Mouse (Mus musculus): ENCODE measurements around the gene Prkra. TPM values are rescaled to one million over a fixed set of nuclear protein-coding genes. Genes with fewer than 3 reads are reported as not detected.

Prkra gene
- polyA plus RNA-seq, 1 experiment from 2014 or later, result 26.7 TPM

DNA sequence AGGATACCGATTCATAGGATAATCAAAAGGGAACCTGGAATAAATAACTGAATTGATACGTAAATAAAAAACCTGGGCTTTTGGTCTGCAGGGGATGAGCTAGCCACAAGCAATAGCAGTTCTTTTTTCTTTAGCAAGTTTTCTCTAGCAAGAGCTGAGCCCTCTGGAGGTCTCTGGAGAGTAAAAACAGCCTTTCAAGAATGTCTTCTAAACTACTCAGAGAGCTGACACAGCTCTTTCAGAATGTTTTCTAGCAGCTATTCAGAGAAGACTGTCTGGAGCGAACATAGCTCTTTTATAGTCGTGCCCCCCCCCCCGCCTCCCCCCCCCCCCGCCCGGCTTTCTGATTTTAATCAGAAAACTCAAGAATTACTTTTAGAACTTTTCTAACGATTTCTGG is 11.6 kb upstream of the Prkra start:
- H3K27ac ChIP-seq (replicated peaks), result no peak overlapping the region
- DNase-seq (ENCODE audit: low spot score) (no peak), ATAC-seq (ENCODE audit: low FRiP score, low TSS enrichment) (no peak)
- no peak overlapping the region for H3K9ac ChIP-seq (ENCODE audit: low read length)
- H3K27me3 ChIP-seq (ENCODE audit: control insufficient read depth, insufficient read depth, low read length), result no peaks in the 10 kb centered on the region
- 41% methylated on average over 6 of the region's 8 CpGs for WGBS
- H3K4me3 ChIP-seq (ENCODE audit: low read depth, low read length), result no peak overlapping the region
- H3K9me3 ChIP-seq (ENCODE audit: control insufficient read depth, low read length), result no peaks in the 10 kb centered on the region
- no peaks in the 10 kb centered on the region for H3K4me1 ChIP-seq (replicated peaks; ENCODE audit: control insufficient read depth, insufficient read depth)
- TF ChIP-seq EP300 (optimal IDR thresholded peaks at IDR 0.05) (no peak), CTCF (IDR thresholded peaks at IDR 0.05; ENCODE audit: low read depth) (no peak)
- no peak overlapping the region for H3K4me2 ChIP-seq (replicated peaks; ENCODE audit: low read depth)
- 0 out of 2 replicates have a peak, but pooled peaks cover 3% of the 10 kb centered on the region for H3K36me3 ChIP-seq (ENCODE audit: control insufficient read depth, insufficient read depth, low read length)

- Histone ChIP-seq H3K4me1 (replicated peaks; ENCODE audit: control insufficient read depth, insufficient read depth) (no peaks in the 10 kb centered on the region), H3K27ac (replicated peaks) (no peak overlapping the region), H3K4me3 (ENCODE audit: low read depth, low read length) (no peak overlapping the region), H3K4me2 (replicated peaks; ENCODE audit: low read depth) (no peak overlapping the region), H3K9ac (ENCODE audit: low read length) (no peak overlapping the region), H3K36me3 (ENCODE audit: control insufficient read depth, insufficient read depth, low read length) (no peaks in the 10 kb centered on the region), H3K9me3 (ENCODE audit: control insufficient read depth, low read length) (no peaks in the 10 kb centered on the region), H3K27me3 (ENCODE audit: control insufficient read depth, insufficient read depth, low read length) (no peaks in the 10 kb centered on the region)
- 73% methylated on average over 13 of the region's 13 CpGs for WGBS
- no peak for DNase-seq (ENCODE audit: low spot score)
- ATAC-seq (ENCODE audit: low FRiP score, low TSS enrichment), result no peak
- TF ChIP-seq EP300 (optimal IDR thresholded peaks at IDR 0.05), result no peak
- no peak for TF ChIP-seq CTCF (IDR thresholded peaks at IDR 0.05; ENCODE audit: low read depth)
Measured at GRCm38 (mm10) chr2:76658551-76658950, 10.7 kb upstream of the Prkra start.

- Histone ChIP-seq H3K4me2 (replicated peaks; ENCODE audit: low read depth) (no peak overlapping the region), H3K4me1 (replicated peaks; ENCODE audit: control insufficient read depth, insufficient read depth) (no peaks in the 10 kb centered on the region), H3K27ac (replicated peaks) (no peak overlapping the region), H3K27me3 (ENCODE audit: control insufficient read depth, insufficient read depth, low read length) (no peaks in the 10 kb centered on the region), H3K9ac (ENCODE audit: low read length) (no peak overlapping the region), H3K36me3 (ENCODE audit: control insufficient read depth, insufficient read depth, low read length) (no peaks in the 10 kb centered on the region), H3K9me3 (ENCODE audit: control insufficient read depth, low read length) (no peaks in the 10 kb centered on the region), H3K4me3 (ENCODE audit: low read depth, low read length) (no peak overlapping the region)
- ATAC-seq (ENCODE audit: low FRiP score, low TSS enrichment) (no peak), DNase-seq (ENCODE audit: low spot score) (peak; percentile 23)
- 18% methylated on average over 1 of the region's 1 CpGs for WGBS
- TF ChIP-seq CTCF (IDR thresholded peaks at IDR 0.05; ENCODE audit: low read depth) (peak; percentile 62), EP300 (optimal IDR thresholded peaks at IDR 0.05) (no peak)
Measured at GRCm38 (mm10) chr2:76655982-76656381, 8.2 kb upstream of the Prkra start.

- ATAC-seq (ENCODE audit: low FRiP score, low TSS enrichment), result no peak
- TF ChIP-seq EP300 (optimal IDR thresholded peaks at IDR 0.05), result no peak
- TF ChIP-seq CTCF (IDR thresholded peaks at IDR 0.05; ENCODE audit: low read depth), result no peak
- H3K4me2 ChIP-seq (replicated peaks; ENCODE audit: low read depth), result no peak overlapping the region
- no peak overlapping the region for H3K27ac ChIP-seq (replicated peaks)
- no peaks in the 10 kb centered on the region for H3K27me3 ChIP-seq (ENCODE audit: control insufficient read depth, insufficient read depth, low read length)
- no peaks in the 10 kb centered on the region for H3K9me3 ChIP-seq (ENCODE audit: control insufficient read depth, low read length)
- WGBS, result 78% methylated on average over 3 of the region's 3 CpGs
- no peak for DNase-seq (ENCODE audit: low spot score)
- no peak overlapping the region for H3K9ac ChIP-seq (ENCODE audit: low read length)
- no peaks in the 10 kb centered on the region for H3K36me3 ChIP-seq (ENCODE audit: control insufficient read depth, insufficient read depth, low read length)
- no peaks in the 10 kb centered on the region for H3K4me1 ChIP-seq (replicated peaks; ENCODE audit: control insufficient read depth, insufficient read depth)
- no peak overlapping the region for H3K4me3 ChIP-seq (ENCODE audit: low read depth, low read length)
Measured at GRCm38 (mm10) chr2:76655444-76655843, 7.6 kb upstream of the Prkra start.

DNA sequence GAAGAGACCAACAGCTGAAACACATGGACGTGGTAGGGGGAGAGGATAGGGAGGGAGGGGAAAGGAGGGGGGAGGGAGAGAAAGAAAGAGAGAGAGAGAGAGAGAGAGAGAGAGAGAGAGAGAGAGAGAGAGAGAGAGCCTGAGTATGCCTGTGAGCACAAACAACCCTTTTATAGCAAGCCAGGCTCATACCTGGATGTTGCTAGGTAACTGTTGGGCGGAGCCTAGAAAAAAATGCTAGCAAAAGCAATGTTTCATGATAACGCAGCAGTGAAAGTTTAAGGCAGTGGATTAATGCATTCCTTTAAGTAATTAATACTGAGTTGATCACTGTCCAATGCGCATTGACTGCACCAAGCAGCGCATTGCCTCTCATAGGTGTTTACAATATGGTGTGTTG is 6.8 kb upstream of the Prkra start:
- Histone ChIP-seq H3K9me3 (ENCODE audit: control insufficient read depth, low read length) (no peaks in the 10 kb centered on the region), H3K4me3 (ENCODE audit: low read depth, low read length) (no peak overlapping the region), H3K9ac (ENCODE audit: low read length) (no peak overlapping the region), H3K36me3 (ENCODE audit: control insufficient read depth, insufficient read depth, low read length) (no peaks in the 10 kb centered on the region), H3K4me1 (replicated peaks; ENCODE audit: control insufficient read depth, insufficient read depth) (no peaks in the 10 kb centered on the region), H3K27ac (replicated peaks) (no peak overlapping the region), H3K27me3 (ENCODE audit: control insufficient read depth, insufficient read depth, low read length) (no peaks in the 10 kb centered on the region), H3K4me2 (replicated peaks; ENCODE audit: low read depth) (no peak overlapping the region)
- WGBS, result 52% methylated on average over 5 of the region's 5 CpGs
- TF ChIP-seq CTCF (IDR thresholded peaks at IDR 0.05; ENCODE audit: low read depth), result no peak
- peak; percentile 49; the same call in 1 of the 2 replicates for ATAC-seq (ENCODE audit: low FRiP score, low TSS enrichment)
- DNase-seq (ENCODE audit: low spot score), result peak; percentile 48

DNA sequence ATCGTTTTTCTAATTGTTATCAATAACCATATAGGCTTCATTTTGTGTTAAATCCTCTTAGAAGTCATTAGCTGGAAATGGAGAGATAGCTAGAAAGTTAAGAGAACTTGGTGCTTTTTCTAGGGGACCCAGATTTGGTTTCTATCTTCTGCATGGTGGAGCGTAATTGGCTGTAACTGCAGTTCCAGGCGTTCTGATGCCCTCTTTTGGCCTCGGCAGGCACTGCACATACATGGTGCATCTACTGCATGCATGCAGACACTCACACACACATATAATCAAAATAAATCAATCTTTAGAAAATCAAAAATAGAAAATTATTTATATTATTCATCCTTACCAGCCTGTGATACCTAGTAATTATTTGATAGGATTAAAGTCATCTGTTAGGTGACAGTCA is 5.3 kb upstream of the Prkra start:
- no peaks in the 10 kb centered on the region for H3K4me1 ChIP-seq (replicated peaks; ENCODE audit: control insufficient read depth, insufficient read depth)
- TF ChIP-seq EP300 (optimal IDR thresholded peaks at IDR 0.05), result no peak
- peak; percentile 28 for TF ChIP-seq CTCF (IDR thresholded peaks at IDR 0.05; ENCODE audit: low read depth)
- no peak overlapping the region for H3K27ac ChIP-seq (replicated peaks)
- DNase-seq (ENCODE audit: low spot score), result no peak
- H3K9me3 ChIP-seq (ENCODE audit: control insufficient read depth, low read length), result no peaks in the 10 kb centered on the region
- no peak for ATAC-seq (ENCODE audit: low FRiP score, low TSS enrichment)
- H3K4me3 ChIP-seq (ENCODE audit: low read depth, low read length), result no peak overlapping the region
- no peaks in the 10 kb centered on the region for H3K27me3 ChIP-seq (ENCODE audit: control insufficient read depth, insufficient read depth, low read length)
- H3K4me2 ChIP-seq (replicated peaks; ENCODE audit: low read depth), result no peak overlapping the region
- WGBS, result 95% methylated on average over 4 of the region's 4 CpGs
- H3K36me3 ChIP-seq (ENCODE audit: control insufficient read depth, insufficient read depth, low read length), result no peaks in the 10 kb centered on the region
- H3K9ac ChIP-seq (ENCODE audit: low read length), result no peak overlapping the region
